Mouse (Mus musculus): Measurements from ENCODE around the gene Gm4969.
"Not testable (repeated sequence)": the region's sequence is repeated elsewhere in the genome, so short reads cannot be mapped to it uniquely, and the experiment has no call there.

Gm4969 gene

GRCm38 (mm10) chr7:19118028-19118771 is at the start of gene Gm4969:
TSS of gene Gm4969 (minus strand) at chr7:19118368.
- in situ Hi-C loops (cut with MboI): no loop called here

- in situ Hi-C loops (cut with MboI): loop anchor here (10.0 kb wide), 1 partner anchor 108 kb away; the partner anchor contains the start of gene Vasp
Measured at GRCm38 (mm10) chr7:19166990-19167389, 48.8 kb upstream of the Gm4969 start.

- in situ Hi-C loops (cut with MboI): loop anchor here (10.0 kb wide), 1 partner anchor 109 kb away; the partner anchor contains the start of gene Vasp
Measured at GRCm38 (mm10) chr7:19165656-19166423, 47.7 kb upstream of the Gm4969 start, which contains the start of gene Gipr. TSS of gene Gipr (minus strand) at chr7:19166127.

- in situ Hi-C loops (cut with MboI): loop anchor here (10.0 kb wide), 1 partner anchor 110 kb away; the partner anchor contains the start of gene Vasp
Measured at GRCm38 (mm10) chr7:19164978-19165377, 46.8 kb upstream of the Gm4969 start.

- in situ Hi-C loops (cut with MboI): loop anchor here (10.0 kb wide), 1 partner anchor 111 kb away; the partner anchor contains the start of gene Vasp
Measured at GRCm38 (mm10) chr7:19164189-19164588, 46.0 kb upstream of the Gm4969 start.

GRCm38 (mm10) chr7:19163752-19164151 is 45.6 kb upstream of the Gm4969 start:
- in situ Hi-C loops (cut with MboI): loop anchor here (10.0 kb wide), 1 partner anchor 111 kb away; the partner anchor contains the start of gene Vasp

- in situ Hi-C loops (cut with MboI): loop anchor here (10.0 kb wide), 1 partner anchor 112 kb away; the partner anchor contains the start of gene Vasp
Measured at GRCm38 (mm10) chr7:19162928-19163327, 44.8 kb upstream of the Gm4969 start.

GRCm38 (mm10) chr7:19160115-19160514 is 41.9 kb upstream of the Gm4969 start:
- in situ Hi-C loops (cut with MboI): loop anchor here (10.0 kb wide), 1 partner anchor 115 kb away; the partner anchor contains the start of gene Vasp

- in situ Hi-C loops (cut with MboI): no loop called here
Measured at GRCm38 (mm10) chr7:19159411-19159810, 41.2 kb upstream of the Gm4969 start.

- in situ Hi-C loops (cut with MboI): no loop called here
Measured at GRCm38 (mm10) chr7:19158601-19159000, 40.4 kb upstream of the Gm4969 start.

- in situ Hi-C loops (cut with MboI): no loop called here
Measured at GRCm38 (mm10) chr7:19157160-19157800, 39.1 kb upstream of the Gm4969 start.

- in situ Hi-C loops (cut with MboI): no loop called here
Measured at GRCm38 (mm10) chr7:19155825-19156475, 37.8 kb upstream of the Gm4969 start.

GRCm38 (mm10) chr7:19154796-19155195 is 36.6 kb upstream of the Gm4969 start:
- in situ Hi-C loops (cut with MboI): no loop called here

- in situ Hi-C loops (cut with MboI): not testable (repeated sequence)
Measured at GRCm38 (mm10) chr7:19151121-19151520, 33.0 kb upstream of the Gm4969 start.

GRCm38 (mm10) chr7:19149626-19150025 is 31.5 kb upstream of the Gm4969 start, which contains the start of gene Snrpd2:
TSS of gene Snrpd2 (plus strand) at chr7:19149722.
- in situ Hi-C loops (cut with MboI): no loop called here

GRCm38 (mm10) chr7:19148875-19149541 is 30.8 kb upstream of the Gm4969 start, which contains the start of gene Qpctl:
TSS of gene Qpctl (minus strand) at chr7:19149291.
- in situ Hi-C loops (cut with MboI): no loop called here

- in situ Hi-C loops (cut with MboI): no loop called here
Measured at GRCm38 (mm10) chr7:19148180-19148874, 30.2 kb upstream of the Gm4969 start.

GRCm38 (mm10) chr7:19147497-19148045 is 29.4 kb upstream of the Gm4969 start:
- in situ Hi-C loops (cut with MboI): no loop called here

- in situ Hi-C loops (cut with MboI): no loop called here
Measured at GRCm38 (mm10) chr7:19146793-19147192, 28.6 kb upstream of the Gm4969 start.

- in situ Hi-C loops (cut with MboI): no loop called here
Measured at GRCm38 (mm10) chr7:19137380-19137779, 19.2 kb upstream of the Gm4969 start.

Measured in mature B cell (primary cell).